Mouse (Mus musculus): Measurements from ENCODE around the gene Prkar1b.

DNA sequence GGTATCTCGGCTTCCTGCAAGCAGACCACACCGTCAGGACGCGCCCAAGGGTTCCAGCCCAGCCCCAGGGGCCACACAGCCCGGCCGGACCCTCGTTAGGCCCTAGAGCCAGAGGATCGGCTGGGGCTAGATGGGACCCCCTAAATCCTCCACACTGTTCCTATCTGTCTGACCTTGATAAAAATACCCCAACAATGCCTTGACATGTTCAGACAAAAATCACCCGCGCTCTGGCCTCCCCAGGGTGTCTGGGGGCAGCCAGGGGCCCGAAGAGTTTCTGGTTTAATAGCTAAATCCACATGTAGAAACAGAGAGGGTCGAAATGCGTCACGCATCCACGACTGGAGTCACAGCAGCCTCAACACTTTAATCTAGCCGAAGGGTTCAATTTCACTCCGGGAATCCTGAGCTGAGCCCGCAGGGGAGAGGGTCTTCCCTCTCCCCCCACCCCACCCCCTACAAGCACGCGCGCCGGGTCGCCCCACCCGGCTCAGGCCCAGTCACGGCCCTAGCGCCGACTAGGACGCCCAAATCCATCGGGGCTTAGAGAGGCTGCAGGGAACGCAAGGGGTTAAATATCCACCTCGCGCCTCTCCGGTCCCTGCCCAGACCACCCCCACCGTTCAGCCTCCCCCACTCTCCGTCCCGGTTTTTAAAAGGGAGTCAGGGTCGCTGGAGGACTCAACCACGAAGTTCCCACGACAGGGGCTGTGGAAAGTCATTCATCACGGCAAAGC lies 156.3 kb downstream of the Prkar1b start:
- TF ChIP-seq POLR2A (IDR thresholded peaks at IDR 0.05; ENCODE audit: low read depth, low read length), result no peak
- TF ChIP-seq CTCF (IDR thresholded peaks at IDR 0.05; ENCODE audit: extremely low read depth, insufficient read depth, insufficient read length, insufficient replicate concordance), result no peak

Measured in spleen, adult 2 months (tissue).